Mouse (Mus musculus): ENCODE data around the gene Nifk. TPM values are rescaled to one million over a fixed set of nuclear protein-coding genes. Genes with fewer than 3 reads are reported as not detected.
A peak's percentile ranks its signal among the peaks of the same experiment; 100 is the strongest.

The Nifk gene
- polyA plus RNA-seq, 1 experiment from 2014 or later: 37.0 TPM

- no peak overlapping the region for H3K27ac ChIP-seq (replicated peaks)
- no peaks in the 10 kb centered on the region for H3K9me3 ChIP-seq (replicated peaks)
- ATAC-seq (ENCODE audit: insufficient read depth): peak; percentile 42
- no peak overlapping the region for H3K9ac ChIP-seq
- H3K4me3 ChIP-seq (replicated peaks): no peak overlapping the region
- H3K36me3 ChIP-seq (replicated peaks): peaks cover 43% of the 10 kb centered on the region
- no peaks in the 10 kb centered on the region for H3K4me1 ChIP-seq (replicated peaks)
- 68% methylated on average over 9 of the region's 9 CpGs for WGBS (ENCODE audit: insufficient replicate concordance)
- no peak overlapping the region for H3K4me2 ChIP-seq
- H3K27me3 ChIP-seq: no peaks in the 10 kb centered on the region
Measured at GRCm38 (mm10) chr1:118334749-118335713, 13.4 kb downstream of the Nifk start.

GRCm38 (mm10) chr1:118335847-118336246, 14.2 kb downstream of the Nifk start:
- no peaks in the 10 kb centered on the region for H3K27me3 ChIP-seq
- no peak for ATAC-seq (ENCODE audit: insufficient read depth)
- no peak overlapping the region for H3K9ac ChIP-seq
- H3K27ac ChIP-seq (replicated peaks): no peak overlapping the region
- no peaks in the 10 kb centered on the region for H3K4me1 ChIP-seq (replicated peaks)
- no peak overlapping the region for H3K4me3 ChIP-seq (replicated peaks)
- no peaks in the 10 kb centered on the region for H3K9me3 ChIP-seq (replicated peaks)
- H3K4me2 ChIP-seq: no peak overlapping the region
- H3K36me3 ChIP-seq (replicated peaks): peaks cover 35% of the 10 kb centered on the region

GRCm38 (mm10) chr1:118337921-118338320, 16.3 kb downstream of the Nifk start:
- H3K9me3 ChIP-seq (replicated peaks): no peaks in the 10 kb centered on the region
- H3K4me2 ChIP-seq: no peak overlapping the region
- no peaks in the 10 kb centered on the region for H3K27me3 ChIP-seq
- H3K4me1 ChIP-seq (replicated peaks): no peaks in the 10 kb centered on the region
- 67% methylated on average over 5 of the region's 5 CpGs for WGBS (ENCODE audit: insufficient replicate concordance)
- H3K36me3 ChIP-seq (replicated peaks): peaks cover 14% of the 10 kb centered on the region
- no peak for ATAC-seq (ENCODE audit: insufficient read depth)
- H3K4me3 ChIP-seq (replicated peaks): no peak overlapping the region
- H3K9ac ChIP-seq: no peak overlapping the region
- no peak overlapping the region for H3K27ac ChIP-seq (replicated peaks)

- Histone ChIP-seq H3K27me3 (no peaks in the 10 kb centered on the region), H3K9me3 (replicated peaks) (no peaks in the 10 kb centered on the region), H3K4me1 (replicated peaks) (no peaks in the 10 kb centered on the region; the same call in 1 of the 2 replicates), H3K36me3 (replicated peaks) (no peaks in the 10 kb centered on the region), H3K27ac (replicated peaks) (no peak overlapping the region), H3K4me2 (no peak overlapping the region), H3K9ac (no peak overlapping the region), H3K4me3 (replicated peaks) (no peak overlapping the region)
- WGBS (ENCODE audit: insufficient replicate concordance): 33% methylated on average over 6 of the region's 6 CpGs
- no peak for ATAC-seq (ENCODE audit: insufficient read depth)
Measured at GRCm38 (mm10) chr1:118343649-118344435, 22.2 kb downstream of the Nifk start.

- Histone ChIP-seq H3K4me3 (replicated peaks) (no peak overlapping the region), H3K9ac (no peak overlapping the region), H3K4me2 (no peak overlapping the region), H3K9me3 (replicated peaks) (no peaks in the 10 kb centered on the region), H3K27ac (replicated peaks) (no peak overlapping the region), H3K36me3 (replicated peaks) (no peaks in the 10 kb centered on the region), H3K27me3 (no peaks in the 10 kb centered on the region), H3K4me1 (replicated peaks) (no peaks in the 10 kb centered on the region)
- WGBS (ENCODE audit: insufficient replicate concordance): 60% methylated on average over 3 of the region's 3 CpGs
- no peak for ATAC-seq (ENCODE audit: insufficient read depth)
Measured at GRCm38 (mm10) chr1:118349922-118350321, 28.3 kb downstream of the Nifk start.

- Histone ChIP-seq H3K36me3 (replicated peaks) (no peaks in the 10 kb centered on the region), H3K4me2 (no peak overlapping the region), H3K27ac (replicated peaks) (no peak overlapping the region), H3K4me3 (replicated peaks) (no peak overlapping the region), H3K9ac (no peak overlapping the region), H3K4me1 (replicated peaks) (no peaks in the 10 kb centered on the region), H3K9me3 (replicated peaks) (no peaks in the 10 kb centered on the region), H3K27me3 (no peaks in the 10 kb centered on the region)
- ATAC-seq (ENCODE audit: insufficient read depth): no peak
- 52% methylated on average over 6 of the region's 6 CpGs for WGBS (ENCODE audit: insufficient replicate concordance)
Measured at GRCm38 (mm10) chr1:118359071-118359761, 37.6 kb downstream of the Nifk start.

- 65% methylated on average over 1 of the region's 1 CpGs for WGBS (ENCODE audit: insufficient replicate concordance)
- Histone ChIP-seq H3K27ac (replicated peaks) (no peak overlapping the region), H3K4me3 (replicated peaks) (no peak overlapping the region), H3K9ac (no peak overlapping the region), H3K4me1 (replicated peaks) (no peaks in the 10 kb centered on the region), H3K36me3 (replicated peaks) (no peaks in the 10 kb centered on the region), H3K9me3 (replicated peaks) (no peaks in the 10 kb centered on the region), H3K4me2 (no peak overlapping the region), H3K27me3 (no peaks in the 10 kb centered on the region)
- ATAC-seq (ENCODE audit: insufficient read depth): no peak
Measured at GRCm38 (mm10) chr1:118367970-118368369, 46.3 kb downstream of the Nifk start.

- Histone ChIP-seq H3K4me3 (replicated peaks) (no peak overlapping the region), H3K4me1 (replicated peaks) (no peaks in the 10 kb centered on the region), H3K36me3 (replicated peaks) (no peaks in the 10 kb centered on the region), H3K4me2 (no peak overlapping the region), H3K9me3 (replicated peaks) (no peaks in the 10 kb centered on the region), H3K9ac (no peak overlapping the region), H3K27me3 (no peaks in the 10 kb centered on the region), H3K27ac (replicated peaks) (no peak overlapping the region)
- WGBS (ENCODE audit: insufficient replicate concordance): 54% methylated on average over 3 of the region's 3 CpGs
- ATAC-seq (ENCODE audit: insufficient read depth): no peak
Measured at GRCm38 (mm10) chr1:118368721-118369461, 47.3 kb downstream of the Nifk start.

GRCm38 (mm10) chr1:118377784-118378183, 56.1 kb downstream of the Nifk start:
- Histone ChIP-seq H3K27me3 (no peaks in the 10 kb centered on the region), H3K27ac (replicated peaks) (no peak overlapping the region), H3K4me1 (replicated peaks) (no peaks in the 10 kb centered on the region), H3K36me3 (replicated peaks) (no peaks in the 10 kb centered on the region), H3K9me3 (replicated peaks) (no peaks in the 10 kb centered on the region), H3K9ac (no peak overlapping the region), H3K4me3 (replicated peaks) (no peak overlapping the region), H3K4me2 (no peak overlapping the region)
- WGBS (ENCODE audit: insufficient replicate concordance): 63% methylated on average over 5 of the region's 5 CpGs
- no peak for ATAC-seq (ENCODE audit: insufficient read depth)

- Histone ChIP-seq H3K4me3 (replicated peaks) (no peak overlapping the region), H3K9me3 (replicated peaks) (no peaks in the 10 kb centered on the region), H3K9ac (no peak overlapping the region), H3K36me3 (replicated peaks) (0 out of 2 replicates have a peak, but pooled peaks cover 3% of the 10 kb centered on the region), H3K4me2 (no peak overlapping the region), H3K27me3 (no peaks in the 10 kb centered on the region), H3K4me1 (replicated peaks) (no peaks in the 10 kb centered on the region), H3K27ac (replicated peaks) (no peak overlapping the region)
- 0 out of 2 replicates have a peak, but pooled peaks have one; percentile 49 for ATAC-seq (ENCODE audit: insufficient read depth)
- 69% methylated on average over 8 of the region's 8 CpGs for WGBS (ENCODE audit: insufficient replicate concordance)
Measured at GRCm38 (mm10) chr1:118380105-118380786, 58.6 kb downstream of the Nifk start.

Measured in liver, embryonic 15.5 days (tissue).